ENCODE assay signal across 24 mouse cellular contexts in genomic region chr15:83227559-83227958, GRCm38 (mm10). TPM values are rescaled to one million over a fixed set of nuclear protein-coding genes. Genes with fewer than 3 reads are reported as not detected.
DNase-seq lines count a peak whose midpoint lies in the region; ATAC-seq and TF ChIP-seq lines count a peak whose summit lies in the region.
"Had no signal": no experiment of that assay in that cellular context is flagged by ENCODE, and none has a peak within 500 bp of the region (broad histone marks: within the 10 kb centered on the region; RNA-seq: fewer than 3 reads in every experiment).

No protein-coding gene starts in this region.

- intact Hi-C loops in gastrocnemius, adult 2 months (cut with DNase I), result no loop called here

- H3K4me3 ChIP-seq in gastrocnemius, adult 2 months, result no peak overlapping the region
- H3K4me3 ChIP-seq in testis, adult 2 months (ENCODE audit: control insufficient read depth, low read depth, low read length), result no peak overlapping the region
- no peak overlapping the region for H3K4me3 ChIP-seq in stomach, postnatal 0 days (ENCODE audit: low read depth, low read length)
- H3K4me3 ChIP-seq in liver, postnatal 0 days (ENCODE audit: low read depth, low read length), result no peak overlapping the region
- H3K4me3 ChIP-seq: embryonic facial prominence, embryonic 13.5 days; embryonic facial prominence, embryonic 15.5 days; erythroblast, embryonic 14.5 days; forebrain, embryonic 10.5 days; forebrain, embryonic 13.5 days; forebrain, embryonic 15.5 days had no signal

- H3K9me3 ChIP-seq in stomach, postnatal 0 days (ENCODE audit: control insufficient read depth, low read length), result no peaks in the 10 kb centered on the region
- H3K9me3 ChIP-seq in liver, postnatal 0 days (ENCODE audit: low read length), result no peaks in the 10 kb centered on the region
- H3K9me3 ChIP-seq: embryonic facial prominence, embryonic 13.5 days; embryonic facial prominence, embryonic 15.5 days; forebrain, embryonic 10.5 days; forebrain, embryonic 13.5 days; forebrain, embryonic 15.5 days had no signal

- ATAC-seq in stomach, postnatal 0 days (ENCODE audit: low FRiP score, low TSS enrichment), result no peak
- no peak for ATAC-seq in liver, postnatal 0 days
- ATAC-seq: forebrain, embryonic 13.5 days; forebrain, embryonic 15.5 days had no signal

- H3K4me2 ChIP-seq in stomach, postnatal 0 days (replicated peaks; ENCODE audit: low read depth), result no peak overlapping the region
- no peak overlapping the region for H3K4me2 ChIP-seq in liver, postnatal 0 days (ENCODE audit: low read depth, low read length)
- H3K4me2 ChIP-seq: embryonic facial prominence, embryonic 13.5 days; embryonic facial prominence, embryonic 15.5 days; forebrain, embryonic 13.5 days; forebrain, embryonic 15.5 days had no signal

- no peak overlapping the region for H3K9ac ChIP-seq in stomach, postnatal 0 days (ENCODE audit: low read length)
- no peak overlapping the region for H3K9ac ChIP-seq in liver, postnatal 0 days (replicated peaks)
- H3K9ac ChIP-seq: embryonic facial prominence, embryonic 13.5 days; embryonic facial prominence, embryonic 15.5 days; forebrain, embryonic 13.5 days; forebrain, embryonic 15.5 days had no signal

- peak overlapping the region; percentile 71 for H3K27ac ChIP-seq in gastrocnemius, adult 2 months
- H3K27ac ChIP-seq in testis, adult 2 months (ENCODE audit: control insufficient read depth, insufficient read depth, low read depth, low read length), result peak overlapping the region; percentile 44
- peak overlapping the region; percentile 53 for H3K27ac ChIP-seq in stomach, postnatal 0 days (replicated peaks)
- H3K27ac ChIP-seq in liver, postnatal 0 days (ENCODE audit: low read depth), result no peak overlapping the region
- H3K27ac ChIP-seq: embryonic facial prominence, embryonic 13.5 days; embryonic facial prominence, embryonic 15.5 days; forebrain, embryonic 10.5 days; forebrain, embryonic 13.5 days; forebrain, embryonic 15.5 days had no signal

- DNase-seq in gastrocnemius, adult 2 months, result no peak
- DNase-seq in gastrocnemius, adult 8-10 months (ENCODE audit: low spot score in 2 of 2), result no peak
- no peak for DNase-seq in testis, postnatal 10 days (ENCODE audit: low spot score)
- DNase-seq in stomach, postnatal 0 days (ENCODE audit: low spot score), result no peak
- DNase-seq in liver, postnatal 0 days, result no peak
- DNase-seq: adrenal gland, adult 2 months; adrenal gland, postnatal 10 days; adrenal gland, postnatal 25 days; cerebellum, adult 11 months; cerebellum, adult 18-20 months; cerebellum, adult 8-10 months; cerebellum, adult 9-11 months; cerebellum, postnatal 14 days; cerebellum, postnatal 36 days; embryo, embryonic 11 days had no signal

- WGBS in stomach, postnatal 0 days, result 93% methylated on average over 10 of the region's 10 CpGs
- 83% methylated on average over 10 of the region's 10 CpGs for WGBS in liver, postnatal 0 days (ENCODE audit: insufficient replicate concordance)

- H3K27me3 ChIP-seq in testis, adult 2 months (ENCODE audit: control insufficient read depth, insufficient read depth, low read length), result no peaks in the 10 kb centered on the region
- H3K27me3 ChIP-seq in stomach, postnatal 0 days (ENCODE audit: control insufficient read depth, insufficient read depth, low read length), result no peaks in the 10 kb centered on the region
- no peaks in the 10 kb centered on the region for H3K27me3 ChIP-seq in liver, postnatal 0 days (ENCODE audit: insufficient read depth, low read length)
- H3K27me3 ChIP-seq: embryonic facial prominence, embryonic 13.5 days; embryonic facial prominence, embryonic 15.5 days; forebrain, embryonic 13.5 days; forebrain, embryonic 15.5 days had no signal

- no peaks in the 10 kb centered on the region for H3K36me3 ChIP-seq in testis, adult 2 months (ENCODE audit: control insufficient read depth, insufficient read depth, low read length)
- 0 out of 2 replicates have a peak, but pooled peaks cover 4% of the 10 kb centered on the region for H3K36me3 ChIP-seq in stomach, postnatal 0 days (ENCODE audit: control insufficient read depth, insufficient read depth, low read length)
- no peaks in the 10 kb centered on the region for H3K36me3 ChIP-seq in liver, postnatal 0 days (replicated peaks; ENCODE audit: insufficient read depth, low read length)
- H3K36me3 ChIP-seq: embryonic facial prominence, embryonic 13.5 days; embryonic facial prominence, embryonic 15.5 days; forebrain, embryonic 10.5 days; forebrain, embryonic 15.5 days had no signal

- no peak for TF ChIP-seq POLR2A in testis, adult 2 months (IDR thresholded peaks at IDR 0.05; ENCODE audit: control insufficient read depth, low read depth, low read length)

- H3K4me1 ChIP-seq in testis, adult 2 months (ENCODE audit: control insufficient read depth, insufficient read depth, low read length), result peaks cover 2% of the 10 kb centered on the region
- H3K4me1 ChIP-seq in stomach, postnatal 0 days (replicated peaks; ENCODE audit: control insufficient read depth, insufficient read depth), result peaks cover 13% of the 10 kb centered on the region
- peaks cover 15% of the 10 kb centered on the region for H3K4me1 ChIP-seq in liver, postnatal 0 days (ENCODE audit: insufficient read depth)

- TF ChIP-seq EP300 in stomach, postnatal 0 days (optimal IDR thresholded peaks at IDR 0.05), result no peak
- no peak for TF ChIP-seq EP300 in liver, postnatal 0 days (IDR thresholded peaks at IDR 0.05; ENCODE audit: low read depth)

- no peak for TF ChIP-seq CTCF in gastrocnemius, adult 2 months (IDR thresholded peaks at IDR 0.05)
- TF ChIP-seq CTCF in testis, adult 2 months (IDR thresholded peaks at IDR 0.05; ENCODE audit: control insufficient read depth, insufficient read depth, insufficient replicate concordance, low read depth, low read length), result no peak
- no peak for TF ChIP-seq CTCF in stomach, postnatal 0 days (IDR thresholded peaks at IDR 0.05; ENCODE audit: low read depth)
- no peak for TF ChIP-seq CTCF in liver, postnatal 0 days (IDR thresholded peaks at IDR 0.05; ENCODE audit: low read depth)

RNA-seq across cellular contexts. Expression of gene A4galt, which starts 24.0 kb away (rescaled TPM):
- total RNA-seq in gastrocnemius, adult 2 months (2021), result 1 to 10 TPM; 2.8 to 4.0 TPM
- 1 to 10 TPM; 1.0 to 2.3 (median 2.0) TPM for total RNA-seq in gastrocnemius, adult 8-10 months (2022)
- 2.3 and 3.0 TPM in 2 replicates for polyA plus RNA-seq in testis, adult 2 months (2012; rRNA removed)
- 23.0 and 24.4 TPM in 2 replicates for polyA plus RNA-seq in stomach, postnatal 0 days (2015; fragmentation: Nextera tagmentation; extraction: Ambion mirVana)
- 0.13 and 0.25 TPM in 2 replicates for polyA plus RNA-seq in liver, postnatal 0 days (2015; fragmentation: Nextera tagmentation; extraction: Ambion mirVana)
- total RNA-seq: common myeloid progenitor, adult 5-6 weeks; MEL had no signal
- polyA plus RNA-seq: erythroblast, embryonic 14.5 days had no signal

RNA-seq across cellular contexts. Expression of gene Cyb5r3, which starts 55.2 kb away (rescaled TPM):
- 10 to 100 TPM; 39.2 to 43.1 TPM for total RNA-seq in gastrocnemius, adult 2 months (2021)
- total RNA-seq in gastrocnemius, adult 8-10 months (2022), result 10 to 100 TPM; 40.7 to 56.5 (median 45.0) TPM
- 53.1 and 64.0 TPM in 2 replicates for polyA plus RNA-seq in testis, adult 2 months (2012; rRNA removed)
- polyA plus RNA-seq in stomach, postnatal 0 days (2015; fragmentation: Nextera tagmentation; extraction: Ambion mirVana), result 117 and 145 TPM in 2 replicates
- polyA plus RNA-seq in liver, postnatal 0 days (2015; fragmentation: Nextera tagmentation; extraction: Ambion mirVana), result 89.1 and 94.2 TPM in 2 replicates
